Mouse (Mus musculus): ENCODE data around the gene Ss18l2.

Ss18l2 gene

GRCm38 (mm10) chr9:121704261-121704645 is 5.9 kb upstream of the Ss18l2 start:
- no peak for DNase-seq (ENCODE audit: low read depth)

- peak; percentile 76 for DNase-seq (ENCODE audit: low read depth)
Measured at GRCm38 (mm10) chr9:121704646-121705625, 5.2 kb upstream of the Ss18l2 start, which contains the start of gene Sec22c. TSS of gene Sec22c (minus strand) at chr9:121705490.

DNA sequence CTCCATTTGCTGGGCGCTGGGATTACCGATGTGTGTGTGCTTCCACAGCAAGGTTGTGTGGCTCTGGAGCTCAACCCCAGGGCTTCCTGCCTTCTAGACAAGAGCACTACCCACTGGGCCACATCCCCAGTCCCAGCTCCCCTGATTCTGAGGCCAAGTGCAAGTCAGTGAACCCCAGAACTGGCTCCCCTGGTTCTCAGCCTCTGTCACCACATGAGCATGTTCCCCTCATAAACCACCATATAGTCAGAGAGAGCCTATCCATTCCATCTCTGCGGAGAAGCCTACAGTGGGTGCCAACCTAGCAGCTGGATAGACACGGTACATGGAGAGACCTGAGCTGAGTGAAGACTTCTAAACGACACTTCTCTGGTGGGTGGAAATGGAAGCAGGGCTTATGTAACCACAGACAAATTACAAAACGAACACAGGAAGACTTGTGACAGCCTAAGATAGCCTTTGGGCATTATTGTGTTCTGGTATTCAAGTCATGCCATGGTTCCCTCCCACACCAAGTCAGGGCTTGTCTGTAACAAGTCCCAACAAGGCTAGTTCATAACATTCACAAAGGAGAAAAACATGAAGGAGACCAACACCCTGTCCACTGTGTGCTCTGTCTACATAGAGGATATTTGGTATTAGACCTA is 4.0 kb upstream of the Ss18l2 start:
- DNase-seq (ENCODE audit: low read depth) = no peak

- DNase-seq (ENCODE audit: low read depth) = no peak
Measured at GRCm38 (mm10) chr9:121707801-121708200, 2.3 kb upstream of the Ss18l2 start.

DNA sequence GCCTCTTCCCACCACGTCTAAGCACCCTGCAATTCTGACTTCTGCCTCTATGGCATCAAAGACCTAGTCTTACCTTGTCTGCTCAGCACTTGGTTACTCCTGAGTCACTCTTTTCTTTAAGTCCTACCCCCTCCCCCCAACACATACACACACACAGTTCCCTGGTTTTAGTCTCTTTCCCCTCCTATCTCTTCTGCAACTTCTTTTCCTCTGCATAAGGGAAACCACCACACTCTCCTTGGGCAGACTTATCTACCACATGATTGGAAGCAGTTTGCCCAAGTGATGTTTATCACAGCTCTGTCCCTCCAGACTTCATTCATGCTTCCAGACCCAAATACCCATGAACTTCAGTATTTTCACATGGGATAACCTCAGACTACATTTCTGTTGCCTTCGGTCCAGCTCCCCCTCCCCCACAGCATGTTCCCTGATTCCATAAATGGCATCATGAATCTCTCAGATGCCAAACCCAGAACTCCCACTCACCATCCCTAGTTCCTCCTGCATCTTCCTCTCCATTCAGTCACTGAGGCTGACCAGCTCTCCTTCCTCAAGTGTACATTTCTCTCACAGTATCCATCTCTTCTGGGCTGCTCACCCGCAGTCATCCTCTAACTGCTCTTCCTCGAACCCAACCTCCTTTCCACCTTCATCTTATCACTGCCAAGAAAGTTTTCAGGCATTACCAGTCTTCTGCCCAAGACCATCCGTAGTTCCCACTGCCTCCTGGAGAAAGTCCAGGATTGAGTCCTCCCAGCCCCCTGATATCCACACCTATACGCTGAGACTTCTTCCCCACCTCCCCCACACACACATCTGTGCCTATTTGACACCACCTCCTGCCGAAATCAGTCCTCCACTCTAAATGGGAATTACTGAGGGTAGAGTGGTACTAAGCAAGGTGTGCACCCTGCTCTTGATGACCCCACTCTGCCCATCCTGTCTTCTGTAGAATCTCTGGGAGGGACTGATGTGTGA is 1.3 kb upstream of the Ss18l2 start:
- DNase-seq (ENCODE audit: low read depth) = no peak

- DNase-seq (ENCODE audit: low read depth) = no peak
Measured at GRCm38 (mm10) chr9:121710584-121710975, 451 bp downstream of the Ss18l2 start.

DNA sequence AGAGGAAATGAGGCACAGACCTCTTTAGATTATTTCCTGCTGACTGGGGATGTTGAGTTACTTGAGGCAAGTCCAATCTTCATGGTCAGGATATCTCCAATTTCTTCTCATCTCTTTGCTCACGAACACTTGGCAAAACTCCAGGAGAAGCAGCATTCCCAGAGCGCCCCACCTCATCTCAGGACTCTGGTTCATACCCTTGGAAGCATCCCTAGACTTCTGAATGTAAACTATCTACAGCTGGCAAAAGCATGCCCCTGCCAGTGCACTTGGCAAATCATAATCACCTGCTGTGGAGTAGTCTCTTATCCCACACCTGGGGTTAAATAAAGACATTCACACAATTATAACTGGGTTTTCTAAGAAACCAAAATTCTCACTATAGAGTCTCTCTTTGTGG is 6.9 kb downstream of the Ss18l2 start:
- no peak for DNase-seq (ENCODE audit: low read depth)

GRCm38 (mm10) chr9:121718070-121718705 is 8.1 kb downstream of the Ss18l2 start:
- no peak for DNase-seq (ENCODE audit: low read depth)

GRCm38 (mm10) chr9:121718792-121719318 is 8.7 kb downstream of the Ss18l2 start, which contains the start of gene Nktr:
TSS of gene Nktr (plus strand) at chr9:121719169.
- DNase-seq (ENCODE audit: low read depth) = peak; percentile 95

- DNase-seq (ENCODE audit: low read depth) = no peak
Measured at GRCm38 (mm10) chr9:121719347-121720331, 9.5 kb downstream of the Ss18l2 start.

DNA sequence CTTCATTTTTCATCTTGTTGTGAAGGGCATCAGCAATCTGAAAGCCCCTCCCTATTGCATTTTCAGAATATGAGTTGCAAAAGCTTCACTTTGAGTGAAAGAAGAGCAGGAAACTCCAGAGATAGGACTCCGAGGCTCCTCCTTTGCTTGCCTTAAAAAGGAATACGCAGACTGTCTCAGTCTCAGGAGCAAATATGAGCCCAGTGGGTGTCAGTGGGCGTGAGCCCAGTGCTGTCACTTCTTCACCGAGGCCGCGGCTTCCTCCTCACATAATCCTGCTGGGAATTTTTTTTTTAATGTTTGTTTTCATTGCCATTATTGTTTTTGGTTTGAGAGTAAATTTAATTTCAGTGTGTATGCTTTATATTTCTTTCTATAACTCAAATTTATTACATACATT is 30.4 kb downstream of the Ss18l2 start:
- DNase-seq (ENCODE audit: low read depth) = no peak

GRCm38 (mm10) chr9:121741168-121741567 is 31.0 kb downstream of the Ss18l2 start:
- no peak for DNase-seq (ENCODE audit: low read depth)

- no peak for DNase-seq (ENCODE audit: low read depth)
Measured at GRCm38 (mm10) chr9:121744051-121744450, 33.9 kb downstream of the Ss18l2 start.

DNA sequence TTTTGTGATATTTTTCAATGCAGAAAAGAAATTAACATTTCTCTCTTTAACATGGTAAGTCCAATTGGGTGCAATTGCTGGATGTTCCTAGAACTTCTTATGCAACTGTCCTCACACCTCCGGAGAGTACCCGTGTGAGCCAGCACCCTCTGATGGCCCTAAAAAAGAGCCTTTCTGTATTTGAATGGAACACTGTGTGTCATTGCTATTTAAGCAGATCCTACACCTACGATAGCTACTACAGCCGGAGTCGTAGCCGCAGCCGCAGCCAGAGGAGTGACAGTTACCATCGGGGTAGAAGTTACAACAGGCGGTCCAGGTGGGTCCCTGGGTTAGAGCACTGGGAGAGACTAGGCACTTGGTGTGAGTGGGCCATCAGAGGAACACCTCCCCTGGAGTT is 42.6 kb downstream of the Ss18l2 start:
- DNase-seq (ENCODE audit: low read depth) = no peak

DNA sequence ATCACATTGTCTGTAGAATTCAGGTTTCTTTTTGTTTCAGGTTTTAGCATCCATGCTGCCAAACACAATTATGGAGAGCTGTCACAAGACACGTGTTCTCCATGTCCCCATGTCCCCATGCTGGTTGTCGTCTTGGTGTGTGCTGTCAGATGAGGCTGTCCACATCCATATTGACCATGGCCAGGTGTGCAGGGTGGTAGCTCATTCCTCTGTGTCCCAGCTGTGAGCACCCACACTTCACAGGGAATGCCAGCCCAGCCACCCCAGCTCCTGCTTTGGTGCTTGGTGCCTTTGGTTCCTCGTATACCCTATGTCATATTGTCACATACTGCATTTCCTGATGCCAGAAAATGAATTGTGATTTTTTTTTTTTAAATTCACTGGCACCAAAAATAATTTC is 44.5 kb downstream of the Ss18l2 start:
- DNase-seq (ENCODE audit: low read depth) = no peak

DNA sequence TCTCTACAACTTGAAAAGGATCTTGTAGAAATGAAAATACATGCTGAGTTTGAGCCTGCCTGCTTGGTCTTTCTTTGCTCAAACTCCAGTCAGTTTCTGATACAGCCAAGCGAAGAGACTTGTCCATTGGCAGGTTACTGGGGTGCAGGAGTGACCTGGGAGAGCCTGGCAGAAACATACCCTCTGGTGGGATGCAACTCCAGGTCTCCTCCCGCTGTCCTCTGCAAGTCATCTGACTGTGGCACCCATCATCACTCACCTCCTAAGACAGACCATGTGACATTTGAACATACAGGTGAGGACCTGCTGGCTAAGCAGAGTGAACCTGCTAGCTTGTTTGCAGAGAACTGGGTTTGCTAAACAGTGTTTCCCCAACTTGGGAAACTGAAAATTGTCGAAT is 46.7 kb downstream of the Ss18l2 start:
- no peak for DNase-seq (ENCODE audit: low read depth)

DNA sequence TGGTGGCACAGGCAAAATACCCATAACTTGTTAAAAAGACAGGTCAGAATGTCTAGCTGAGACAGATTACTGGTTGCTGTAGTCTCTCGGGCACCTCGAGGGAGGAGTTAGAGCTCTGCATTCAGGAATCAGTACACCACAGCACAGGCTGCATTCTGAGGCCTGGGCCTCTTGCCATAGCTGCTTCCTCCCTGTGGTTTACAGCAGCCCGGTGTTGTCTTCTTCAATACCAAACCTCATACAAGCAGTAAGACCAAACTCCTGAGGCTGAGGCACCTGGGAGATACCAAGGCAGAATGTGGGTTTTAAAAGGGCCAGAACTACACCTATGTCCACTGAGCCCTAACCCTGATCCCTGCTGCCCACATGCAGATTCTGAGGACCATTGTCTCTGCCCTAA is 47.3 kb downstream of the Ss18l2 start:
- no peak for DNase-seq (ENCODE audit: low read depth)

- DNase-seq (ENCODE audit: low read depth) = no peak
Measured at GRCm38 (mm10) chr9:121757835-121758814, 48.0 kb downstream of the Ss18l2 start.

All from c-Kit-positive CD71-negative TER-119-negative erythroid progenitor cells, embryonic 14.5 days (primary cell).